Mouse (Mus musculus): ENCODE measurements around the gene Clec12b. TPM values are rescaled to one million over a fixed set of nuclear protein-coding genes. Genes with fewer than 3 reads are reported as not detected.

The Clec12b gene
- polyA plus RNA-seq, 1 experiment from 2014 or later, result not detected

GRCm38 (mm10) chr6:129326016-129326415 lies 59.7 kb downstream of the Clec12b start:
- ATAC-seq (ENCODE audit: insufficient number of reproducible peaks, low FRiP score, low TSS enrichment, low read depth), result no peak
- no peaks in the 10 kb centered on the region for H3K4me1 ChIP-seq

More at GRCm38 (mm10) chr6:129326016-129326415, 59.7 kb downstream of the Clec12b start:
- no peak overlapping the region for H3K4me3 ChIP-seq
- H3K27me3 ChIP-seq, result no peaks in the 10 kb centered on the region
- H3K9me3 ChIP-seq, result no peaks in the 10 kb centered on the region
- 84% methylated on average over 1 of the region's 1 CpGs for WGBS
- no peak overlapping the region for H3K4me2 ChIP-seq
- no peak overlapping the region for H3K9ac ChIP-seq
- H3K36me3 ChIP-seq, result no peaks in the 10 kb centered on the region
- no peak overlapping the region for H3K27ac ChIP-seq

Other genes with a start within 250 kb of the Clec12b start
- 0.44 TPM in 1 of 2 replicates, not detected in the other for gene Clec2d, start 205.3 kb downstream of the Clec12b start, polyA plus RNA-seq (2015; fragmentation: Nextera tagmentation; extraction: Ambion mirVana)
- 0.13 and 0.56 TPM in 2 replicates for gene Cd69, start 110.4 kb downstream of the Clec12b start, polyA plus RNA-seq (2015; fragmentation: Nextera tagmentation; extraction: Ambion mirVana)
- not detected in 2 replicates for gene 4922502D21Rik, start 54.1 kb downstream of the Clec12b start, polyA plus RNA-seq (2015; fragmentation: Nextera tagmentation; extraction: Ambion mirVana)
- 1.0 and 2.0 TPM in 2 replicates for gene Clec12a, start 43.2 kb downstream of the Clec12b start, polyA plus RNA-seq (2015; fragmentation: Nextera tagmentation; extraction: Ambion mirVana)
- 0.38 and 0.83 TPM in 2 replicates for gene Clec1b, start 11.4 kb upstream of the Clec12b start, polyA plus RNA-seq (2015; fragmentation: Nextera tagmentation; extraction: Ambion mirVana)
- gene Clec9a, start 23.0 kb upstream of the Clec12b start, polyA plus RNA-seq (2015; fragmentation: Nextera tagmentation; extraction: Ambion mirVana), result 0.09 and 0.14 TPM in 2 replicates
- gene Clec1a, start 66.1 kb upstream of the Clec12b start, polyA plus RNA-seq (2015; fragmentation: Nextera tagmentation; extraction: Ambion mirVana), result 3.2 and 3.8 TPM in 2 replicates
- not detected in 2 replicates for gene Olr1, start 121.3 kb upstream of the Clec12b start, polyA plus RNA-seq (2015; fragmentation: Nextera tagmentation; extraction: Ambion mirVana)
- 0.19 and 0.22 TPM in 2 replicates for gene Tmem52b, start 126.7 kb upstream of the Clec12b start, polyA plus RNA-seq (2015; fragmentation: Nextera tagmentation; extraction: Ambion mirVana)
- 47.8 and 48.9 TPM in 2 replicates for gene Gabarapl1, start 147.3 kb upstream of the Clec12b start, polyA plus RNA-seq (2015; fragmentation: Nextera tagmentation; extraction: Ambion mirVana)
- gene Klre1, start 192.0 kb upstream of the Clec12b start, polyA plus RNA-seq (2015; fragmentation: Nextera tagmentation; extraction: Ambion mirVana), result not detected in 2 replicates
- not detected in 2 replicates for gene Klrd1, start 205.9 kb upstream of the Clec12b start, polyA plus RNA-seq (2015; fragmentation: Nextera tagmentation; extraction: Ambion mirVana)
- not detected in 2 replicates for gene Klrk1, start 238.0 kb upstream of the Clec12b start, polyA plus RNA-seq (2015; fragmentation: Nextera tagmentation; extraction: Ambion mirVana)